Mouse (Mus musculus): ENCODE measurements around the gene Tspan9. TPM values are rescaled to one million over a fixed set of nuclear protein-coding genes. Genes with fewer than 3 reads are reported as not detected.

The Tspan9 gene
- polyA plus RNA-seq, 2 experiments from 2014 or later: 0.41 to 0.44 TPM

DNA sequence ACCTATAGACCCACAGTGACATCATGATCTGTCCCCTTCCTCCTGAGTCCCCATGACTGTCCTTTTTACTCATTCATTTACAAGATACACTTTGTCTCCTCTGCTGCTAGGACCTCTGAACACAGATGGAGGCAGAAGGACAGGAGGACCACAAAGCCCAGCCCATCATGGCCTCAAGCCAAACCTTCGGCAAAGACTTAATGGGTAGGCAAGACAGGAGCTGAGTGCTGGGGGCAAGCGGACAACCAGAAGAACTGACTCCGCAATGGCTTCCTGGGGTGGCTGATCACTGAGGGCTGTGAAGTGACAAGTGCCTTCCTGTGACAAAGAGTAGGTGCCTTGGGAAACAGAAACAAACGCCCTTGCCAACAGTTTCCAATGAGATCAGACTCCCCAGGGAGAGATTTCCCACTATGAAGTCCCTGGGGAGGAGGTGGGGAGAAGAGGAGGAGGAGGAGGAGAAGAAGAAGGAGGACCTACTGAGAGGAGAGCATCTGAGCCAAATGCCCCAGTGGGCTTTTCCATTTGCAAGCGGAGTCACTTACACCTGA lies 67.9 kb downstream of the Tspan9 start:
- ATAC-seq: no peak

- ATAC-seq: no peak
Measured at GRCm38 (mm10) chr6:128070921-128071558, 72.4 kb downstream of the Tspan9 start.

- ATAC-seq: no peak
Measured at GRCm38 (mm10) chr6:128070072-128070872, 73.1 kb downstream of the Tspan9 start.

DNA sequence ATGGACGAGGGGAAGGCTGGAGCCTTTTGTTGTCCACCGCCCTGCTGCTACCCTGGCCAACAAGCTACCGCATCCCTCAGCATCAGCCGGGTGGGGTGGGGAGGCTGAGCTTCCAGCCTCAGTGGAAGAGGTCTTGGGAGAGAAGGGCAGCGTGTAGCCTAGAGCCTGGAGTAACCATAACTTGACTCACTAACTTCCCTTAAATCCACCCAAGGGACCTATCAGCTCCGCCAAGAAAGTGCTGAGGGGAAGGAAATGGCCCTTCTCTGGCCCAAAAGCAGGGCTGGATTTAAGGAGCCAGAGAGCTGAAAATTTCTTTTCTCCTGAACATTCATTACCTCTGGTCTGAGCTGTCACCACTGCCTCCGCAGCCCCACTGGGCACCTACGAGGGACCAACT lies 75.2 kb downstream of the Tspan9 start:
- ATAC-seq: no peak

DNA sequence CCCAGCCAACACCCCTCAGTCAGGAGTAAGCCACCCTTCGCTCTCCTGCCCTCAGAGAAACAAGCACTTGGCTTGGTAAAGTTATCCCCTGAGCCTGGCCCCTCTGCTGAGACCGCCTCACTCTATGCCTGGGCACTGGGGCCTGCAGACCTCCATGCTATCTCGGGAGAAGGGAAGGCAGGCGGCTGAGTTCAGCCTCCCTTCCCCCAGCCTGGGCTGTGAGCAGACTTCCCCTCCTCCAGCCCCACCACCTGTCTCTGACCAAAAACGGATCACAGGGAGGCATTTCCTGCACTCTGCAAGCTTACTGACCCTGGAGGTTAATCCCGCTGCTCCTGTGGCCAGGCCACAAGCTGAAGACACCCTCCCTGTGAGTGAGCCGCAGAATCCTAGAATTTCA lies 77.4 kb downstream of the Tspan9 start:
- no peak for ATAC-seq

- ATAC-seq: no peak
Measured at GRCm38 (mm10) chr6:128063501-128063900, 79.9 kb downstream of the Tspan9 start.

- no peak for ATAC-seq
Measured at GRCm38 (mm10) chr6:128062784-128063183, 80.6 kb downstream of the Tspan9 start.

DNA sequence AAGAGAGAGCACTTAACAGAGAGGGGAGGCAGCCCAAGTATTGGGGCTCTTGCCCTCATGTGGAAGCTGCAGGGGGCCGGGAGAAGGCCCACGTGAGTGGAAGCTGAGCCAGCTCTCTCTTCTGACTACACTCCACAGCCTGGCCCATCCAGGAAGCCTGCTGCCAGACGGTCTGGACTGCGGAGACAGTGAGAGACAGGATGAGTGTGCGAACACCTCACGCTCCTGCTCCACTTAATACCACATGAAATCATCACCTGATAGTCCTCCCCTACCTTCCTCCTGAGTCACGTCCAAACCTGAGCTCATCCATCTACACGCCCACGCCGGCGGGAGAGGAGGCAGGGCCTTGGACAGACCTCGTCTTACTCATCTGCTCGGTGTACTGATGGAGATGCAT lies 81.2 kb downstream of the Tspan9 start:
- no peak for ATAC-seq

DNA sequence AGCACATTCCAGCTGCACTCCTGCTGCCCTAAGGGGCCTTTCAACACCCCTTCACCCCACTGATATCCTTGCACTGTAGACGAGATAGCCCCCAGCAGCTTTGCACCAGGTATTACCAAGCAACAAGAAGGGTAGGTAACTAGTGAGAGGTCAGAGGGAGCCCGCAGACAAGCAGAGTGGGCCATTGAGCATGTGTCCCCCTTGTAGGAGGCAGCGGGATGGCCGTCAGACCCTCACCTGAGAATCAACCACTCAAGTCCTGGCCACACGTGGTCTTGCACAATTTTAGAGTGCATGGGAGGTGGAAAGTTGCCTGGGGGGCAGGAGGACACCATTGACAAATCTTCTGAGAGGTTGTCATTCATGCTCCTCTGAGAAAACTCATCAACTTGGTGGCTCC lies 82.1 kb downstream of the Tspan9 start:
- ATAC-seq: no peak

DNA sequence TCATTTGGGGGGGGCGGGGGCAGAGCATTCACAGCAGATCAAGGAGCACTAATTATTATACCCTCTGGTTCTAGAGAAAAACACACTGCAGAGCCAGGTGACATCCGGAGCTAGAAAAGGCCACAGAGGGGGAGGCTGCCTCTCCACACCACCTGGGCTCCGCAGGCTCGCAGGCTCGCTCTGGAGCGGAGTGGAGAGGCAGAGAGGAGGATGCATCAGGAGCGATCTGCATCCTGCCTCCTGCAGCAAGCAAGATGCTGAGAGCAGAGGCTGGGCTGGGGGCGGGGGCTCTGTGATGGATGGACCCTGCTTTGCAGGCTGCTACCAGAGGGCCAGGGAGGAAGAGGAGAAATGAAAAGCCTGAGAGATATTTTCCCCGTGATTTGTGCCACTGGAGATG lies 84.8 kb downstream of the Tspan9 start:
- ATAC-seq: no peak

DNA sequence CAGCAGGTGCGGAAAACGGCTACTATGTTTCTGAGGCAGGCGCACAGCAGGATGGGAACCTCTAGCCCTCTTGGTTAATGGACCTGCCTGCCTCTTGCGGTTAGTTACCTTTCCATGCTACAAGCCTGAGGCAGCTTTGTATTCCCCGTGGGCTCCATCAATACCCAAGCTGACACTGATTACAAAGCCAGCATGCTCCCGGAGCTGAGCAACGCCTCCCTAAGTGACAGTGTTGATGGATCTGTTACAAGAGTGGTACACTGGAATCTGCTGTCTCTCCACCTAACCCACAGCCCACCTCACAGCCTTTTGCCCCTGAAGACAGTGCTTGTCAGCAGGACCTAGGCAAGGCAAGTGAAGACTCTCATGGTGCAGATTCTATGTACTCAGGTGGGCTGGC lies 85.2 kb downstream of the Tspan9 start:
- no peak for ATAC-seq

GRCm38 (mm10) chr6:128053000-128053732 lies 90.2 kb downstream of the Tspan9 start:
- ATAC-seq: no peak

DNA sequence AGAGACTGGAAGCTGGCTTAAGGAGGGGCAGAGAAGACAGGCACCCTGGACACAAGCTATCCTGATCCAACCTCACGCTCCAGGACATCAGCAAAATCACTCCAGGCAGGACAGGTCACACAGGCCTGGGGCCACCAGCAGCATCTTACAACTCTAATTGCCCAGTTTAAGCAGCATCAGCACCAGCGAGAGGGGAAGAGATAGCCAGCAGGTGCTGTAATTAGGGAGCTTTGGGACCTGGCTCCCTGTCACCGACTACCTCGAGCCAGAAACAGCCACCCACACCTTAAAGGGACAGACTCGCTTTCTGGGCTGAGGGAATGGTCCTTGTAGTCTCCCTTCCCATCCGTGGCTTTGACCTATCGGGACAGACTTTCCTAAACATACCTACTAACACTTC lies 95.7 kb downstream of the Tspan9 start:
- no peak for ATAC-seq

GRCm38 (mm10) chr6:128047239-128047638 lies 96.2 kb downstream of the Tspan9 start:
- ATAC-seq: no peak

DNA sequence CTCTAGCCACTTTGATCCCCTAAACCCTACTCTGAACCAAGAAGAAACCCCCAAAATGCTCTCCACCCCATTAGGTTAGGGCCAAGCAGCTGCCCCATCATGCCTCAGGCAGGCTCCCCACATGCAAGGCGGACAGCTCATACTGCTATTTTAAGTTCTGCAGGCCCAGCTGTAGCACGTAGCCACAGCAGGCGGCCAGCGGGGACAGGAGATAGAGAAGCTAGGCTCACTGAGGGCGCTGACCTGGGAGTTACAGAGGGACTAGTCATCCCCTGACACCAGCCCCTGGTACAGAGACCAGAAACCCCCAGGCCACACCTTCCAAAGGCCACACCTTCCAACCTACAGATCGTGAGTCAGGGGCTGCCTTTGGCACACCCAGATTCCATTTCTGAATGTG lies 96.6 kb downstream of the Tspan9 start:
- ATAC-seq: no peak

GRCm38 (mm10) chr6:128044691-128045090 lies 98.7 kb downstream of the Tspan9 start:
- ATAC-seq: no peak

DNA sequence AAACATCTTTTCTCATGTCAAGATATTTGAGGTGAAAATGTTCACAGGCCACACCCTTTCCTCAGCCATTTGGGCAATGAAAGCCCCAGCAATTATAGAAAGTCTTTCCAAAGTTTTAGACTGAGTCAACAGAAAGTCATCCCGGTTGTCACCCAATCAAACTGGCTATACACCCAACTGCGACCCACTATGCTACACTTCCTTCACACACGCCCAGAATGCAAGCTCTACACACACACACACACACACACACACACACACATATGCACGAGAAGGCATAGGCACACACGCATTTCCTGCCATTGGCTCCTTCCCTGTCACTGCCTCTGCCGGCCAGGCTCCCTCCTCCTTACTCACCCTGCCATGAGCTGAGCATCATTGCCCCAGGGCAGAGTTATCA lies 99.9 kb downstream of the Tspan9 start:
- ATAC-seq: no peak

DNA sequence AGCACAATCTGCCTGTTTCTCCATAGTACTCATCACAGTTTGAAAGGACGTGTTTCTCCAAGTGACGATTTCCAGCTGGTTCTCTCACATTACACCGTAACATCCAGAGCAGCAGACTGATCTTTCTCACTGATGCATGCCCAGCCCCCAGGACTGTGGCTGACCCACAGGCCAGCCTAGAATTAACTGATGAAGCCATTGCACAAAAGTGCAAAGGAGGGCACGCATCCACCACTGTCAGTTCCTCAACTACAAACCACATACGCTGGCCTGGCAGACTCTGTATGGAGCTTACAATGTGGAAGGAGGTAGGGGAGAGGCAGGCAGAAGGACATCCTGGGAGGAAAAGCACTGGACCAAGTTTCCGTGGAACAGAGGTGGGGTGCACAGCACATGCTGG lies 101.6 kb downstream of the Tspan9 start:
- ATAC-seq: no peak

DNA sequence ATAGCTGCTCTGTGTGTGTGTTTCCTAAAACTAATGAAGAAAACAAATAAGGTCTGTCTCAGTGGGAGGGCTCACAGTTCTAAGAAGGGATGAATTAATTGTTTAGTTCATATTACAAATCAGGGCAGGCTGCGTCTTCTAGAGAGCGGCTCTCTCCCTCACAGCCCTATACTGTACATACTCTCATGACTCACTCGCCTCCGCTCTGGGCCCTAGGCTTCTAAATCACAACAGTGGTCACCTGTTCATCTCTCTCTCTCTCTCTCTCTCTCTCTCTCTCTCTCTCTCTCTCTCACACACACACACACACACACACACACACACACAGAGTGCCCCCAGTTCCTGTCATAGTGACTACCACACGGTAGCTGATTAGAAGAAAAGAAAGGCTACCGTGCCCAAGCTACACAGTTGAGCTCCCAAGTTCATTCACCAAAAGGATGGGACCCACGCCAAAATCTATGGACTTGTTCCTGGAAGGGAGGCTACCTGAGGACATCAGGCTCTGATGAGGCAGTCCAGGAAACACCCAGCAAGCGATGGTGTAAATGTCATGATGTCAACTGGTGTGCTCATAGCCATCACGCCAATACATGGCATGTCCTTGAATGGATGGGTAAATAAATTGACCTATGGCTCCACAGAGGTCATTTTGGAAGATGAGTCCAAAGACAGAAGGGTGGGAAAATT lies 104.2 kb downstream of the Tspan9 start:
- no peak for ATAC-seq

DNA sequence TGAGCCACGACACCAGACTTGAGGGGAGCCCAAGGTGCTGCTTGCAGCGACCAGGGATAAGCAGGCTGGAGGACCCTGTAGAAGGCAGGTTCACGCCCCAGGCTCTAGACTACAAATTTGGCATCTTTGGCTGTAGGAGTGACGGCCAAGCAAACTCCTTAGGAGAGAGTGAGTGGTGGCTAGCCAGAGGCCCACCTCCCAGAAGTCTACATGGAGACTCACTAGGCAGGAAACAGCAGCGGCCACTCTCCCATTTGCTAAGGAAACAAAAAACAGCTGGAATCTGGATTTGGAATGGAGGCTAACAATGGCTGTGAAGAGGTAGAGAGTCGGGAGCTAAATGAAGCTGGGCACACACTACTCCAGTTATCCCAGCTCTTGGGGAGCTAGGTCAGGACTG lies 104.8 kb downstream of the Tspan9 start:
- no peak for ATAC-seq

- no peak for ATAC-seq
Measured at GRCm38 (mm10) chr6:128036597-128036996, 106.8 kb downstream of the Tspan9 start.

GRCm38 (mm10) chr6:128035930-128036309 lies 107.5 kb downstream of the Tspan9 start:
- no peak for ATAC-seq
